Mouse (Mus musculus): ENCODE measurements around the gene Gm9837. TPM values are rescaled to one million over a fixed set of nuclear protein-coding genes. Genes with fewer than 3 reads are reported as not detected.

Gm9837 gene
- not detected in 2 replicates for polyA plus RNA-seq (2012; rRNA removed; ENCODE audit: low replicate concordance)

DNA sequence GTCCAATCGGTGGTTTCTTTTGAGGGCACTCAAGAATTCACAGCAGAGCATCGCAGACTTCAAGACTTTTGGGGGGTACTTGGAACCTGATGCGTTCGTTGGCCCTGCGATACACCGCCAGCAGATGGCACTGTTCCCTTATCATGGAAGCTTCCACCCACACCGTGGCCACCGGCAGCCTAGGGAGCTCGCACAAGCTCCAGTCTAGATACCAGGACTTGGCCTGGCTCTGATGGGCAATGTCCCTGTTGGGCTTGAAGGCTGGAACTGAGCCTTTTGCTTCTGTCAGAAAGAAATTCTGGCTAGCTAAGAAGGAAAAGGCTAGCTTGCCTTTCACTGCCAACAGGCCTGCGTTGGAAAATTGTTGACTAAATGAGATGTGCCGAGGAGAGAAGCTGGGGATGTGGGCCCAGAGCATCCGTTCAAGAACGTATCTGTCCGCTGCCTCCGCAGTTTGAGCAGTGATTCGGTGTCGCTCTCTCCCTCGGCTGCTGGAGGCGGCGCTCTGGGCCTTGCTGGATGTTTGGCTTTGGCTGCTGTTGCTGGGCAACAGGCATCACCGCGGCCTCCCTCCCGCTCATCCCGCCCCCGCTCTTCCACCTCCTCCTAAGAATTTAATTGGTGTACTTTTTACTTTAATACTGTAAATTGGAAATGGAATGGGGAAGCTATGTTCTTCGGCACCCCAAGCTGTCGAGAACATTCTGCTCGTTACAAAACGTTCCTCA lies at the start of gene Gm9837:
Gene Gm9837, minus strand, starts transcription at position 512 of the 728 bp plus-strand sequence.

GRCm38 (mm10) chr11:53519207-53520121 lies 49.2 kb upstream of the Gm9837 start, which contains the start of gene Sept8:
Gene Sept8, plus strand, starts transcription at chr11:53519257.

GRCm38 (mm10) chr11:53479783-53480301 lies 9.6 kb upstream of the Gm9837 start, which contains the start of the genes Gm9945 and Sowaha:
Gene Gm9945, plus strand, starts transcription at chr11:53480166.
Gene Sowaha, minus strand, starts transcription at chr11:53480274.

DNA sequence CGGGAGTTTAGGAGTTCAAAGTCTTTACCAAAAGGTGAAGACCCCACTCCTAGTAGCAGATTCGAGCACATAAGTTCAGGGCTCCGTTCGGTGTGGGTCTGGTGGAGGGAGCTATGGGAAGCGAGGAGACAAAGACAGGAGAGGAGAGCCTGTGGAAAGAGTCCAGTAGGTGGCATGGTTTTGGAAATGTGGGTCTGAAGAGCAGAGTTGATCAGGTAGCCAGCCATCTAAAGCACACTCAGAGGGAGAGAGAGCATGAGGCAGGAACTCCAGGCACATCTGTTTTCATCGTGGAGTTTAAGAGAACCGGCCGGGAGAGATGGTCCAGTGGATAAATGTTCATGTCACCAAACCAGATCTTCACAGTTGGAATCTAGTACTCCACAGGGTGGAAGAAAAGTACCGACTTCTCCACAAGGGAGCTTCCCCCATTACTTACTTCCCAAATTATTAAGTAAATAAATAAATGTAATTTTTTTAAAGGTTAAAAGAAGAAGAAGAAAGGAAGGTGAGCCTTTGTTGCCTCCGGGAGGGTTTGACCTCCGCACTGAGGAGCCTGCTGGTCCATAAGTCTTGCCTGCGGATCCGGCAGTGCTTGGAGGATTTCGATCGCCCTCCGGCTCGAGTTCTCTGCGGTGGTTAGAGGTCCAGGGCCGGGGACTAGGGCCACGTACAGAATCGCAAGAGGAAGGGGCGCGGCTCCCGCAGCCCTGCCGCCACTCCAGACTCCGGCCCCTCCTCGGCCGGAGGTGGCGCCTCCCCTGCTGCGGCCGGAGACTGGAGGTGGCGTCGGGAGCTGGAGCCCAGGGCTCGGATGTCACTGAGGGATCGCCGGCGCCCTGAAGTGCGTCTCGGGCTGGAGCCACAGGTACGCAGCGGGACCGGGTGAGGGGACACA lies 13.6 kb downstream of the Gm9837 start, which contains the start of the genes Gm10447 and Shroom1:
Gene Gm10447, minus strand, starts transcription at position 637 of the 898 bp plus-strand sequence.
Gene Shroom1, plus strand, starts transcription at position 732 of the 898 bp plus-strand sequence.

DNA sequence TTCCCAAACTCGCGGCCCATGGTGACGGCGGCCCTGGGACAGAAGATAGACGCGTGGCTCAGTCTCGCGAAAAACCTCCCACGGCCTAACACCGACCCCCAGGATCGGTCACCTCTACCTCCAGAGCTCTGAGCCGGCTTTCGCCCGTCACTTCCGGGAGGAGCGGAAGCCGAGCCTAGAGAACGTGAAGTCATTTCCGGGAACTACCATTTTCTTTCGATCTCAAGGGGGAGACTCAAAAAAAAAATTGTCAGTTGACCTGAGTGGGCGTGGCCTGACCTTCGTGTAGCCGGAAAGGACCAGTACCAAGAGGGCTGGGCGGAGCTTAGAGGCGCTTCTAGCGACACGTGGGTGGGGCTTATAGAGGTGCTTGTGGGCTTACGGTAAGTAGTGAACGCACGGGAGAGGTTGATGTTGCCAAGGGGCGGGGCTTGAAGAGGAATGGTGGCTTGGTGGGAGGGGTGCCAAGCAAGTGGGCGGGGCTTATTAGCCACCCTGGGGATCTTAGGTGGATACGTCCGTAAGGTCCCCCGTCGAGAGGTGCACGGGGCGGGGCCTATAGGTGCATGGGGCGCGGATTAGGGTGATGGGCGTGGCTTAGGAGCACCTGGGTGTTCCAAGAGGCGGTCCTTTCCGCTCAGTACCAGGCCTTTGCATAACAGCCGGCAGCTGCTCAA lies 39.5 kb downstream of the Gm9837 start, which contains the start of the genes Uqcrq and Gdf9:
Gene Uqcrq, minus strand, starts transcription at position 162 of the 677 bp plus-strand sequence.
Gene Gdf9, plus strand, starts transcription at position 354 of the 677 bp plus-strand sequence.

GRCm38 (mm10) chr11:53423036-53423435 lies 47.2 kb downstream of the Gm9837 start, which contains the start of gene Leap2:
Gene Leap2, minus strand, starts transcription at chr11:53423170.

Other genes with a start within 250 kb of the Gm9837 start
- gene Hspa4, start 170.0 kb downstream of the Gm9837 start, polyA plus RNA-seq (2012; rRNA removed; ENCODE audit: low replicate concordance) = 19.4 and 38.8 TPM in 2 replicates
- 5.2 and 7.5 TPM in 2 replicates for gene Zcchc10, start 145.8 kb downstream of the Gm9837 start, polyA plus RNA-seq (2012; rRNA removed; ENCODE audit: low replicate concordance)
- gene Aff4, start 119.6 kb downstream of the Gm9837 start, polyA plus RNA-seq (2012; rRNA removed; ENCODE audit: low replicate concordance) = 21.2 and 31.1 TPM in 2 replicates
- gene Leap2, start 47.3 kb downstream of the Gm9837 start, polyA plus RNA-seq (2012; rRNA removed; ENCODE audit: low replicate concordance) = not detected in 2 replicates
- gene Uqcrq, start 39.6 kb downstream of the Gm9837 start, polyA plus RNA-seq (2012; rRNA removed; ENCODE audit: low replicate concordance) = 509 and 856 TPM in 2 replicates
- 1.6 and 2.8 TPM in 2 replicates for gene Gdf9, start 39.5 kb downstream of the Gm9837 start, polyA plus RNA-seq (2012; rRNA removed; ENCODE audit: low replicate concordance)
- 0.24 and 0.32 TPM in 2 replicates for gene Gm10447, start 13.4 kb downstream of the Gm9837 start, polyA plus RNA-seq (2012; rRNA removed; ENCODE audit: low replicate concordance)
- 1.9 and 4.1 TPM in 2 replicates for gene Shroom1, start 13.3 kb downstream of the Gm9837 start, polyA plus RNA-seq (2012; rRNA removed; ENCODE audit: low replicate concordance)
- gene Gm9945, start 9.7 kb upstream of the Gm9837 start, polyA plus RNA-seq (2012; rRNA removed; ENCODE audit: low replicate concordance) = not detected in 2 replicates
- 0.03 and 0.07 TPM in 2 replicates for gene Sowaha, start 9.8 kb upstream of the Gm9837 start, polyA plus RNA-seq (2012; rRNA removed; ENCODE audit: low replicate concordance)
- 43.8 and 66.7 TPM in 2 replicates for gene Sept8, start 48.8 kb upstream of the Gm9837 start, polyA plus RNA-seq (2012; rRNA removed; ENCODE audit: low replicate concordance)
- gene Kif3a, start 96.9 kb upstream of the Gm9837 start, polyA plus RNA-seq (2012; rRNA removed; ENCODE audit: low replicate concordance) = 7.4 and 13.9 TPM in 2 replicates
- gene Il4, start 148.2 kb upstream of the Gm9837 start, polyA plus RNA-seq (2012; rRNA removed; ENCODE audit: low replicate concordance) = 0.33 and 0.75 TPM in 2 replicates
- gene Il13, start 164.2 kb upstream of the Gm9837 start, polyA plus RNA-seq (2012; rRNA removed; ENCODE audit: low replicate concordance) = 0.69 TPM in 1 of 2 replicates, not detected in the other
- gene Rad50, start 236.8 kb upstream of the Gm9837 start, polyA plus RNA-seq (2012; rRNA removed; ENCODE audit: low replicate concordance) = 8.4 and 11.4 TPM in 2 replicates